Mouse (Mus musculus) liver, embryonic 15.5 days (tissue): ENCODE measurements around the gene Rasl2-9. TPM values are rescaled to one million over a fixed set of nuclear protein-coding genes. Genes with fewer than 3 reads are reported as not detected.
"Not testable (repeated sequence)": the region's sequence is repeated elsewhere in the genome, so short reads cannot be mapped to it uniquely, and the experiment has no call there.

Experiments
- ATAC-seq: fragments of 200-750 bp; cut with Nextera tagmentation; 2 replicates; pipeline ENCODE4 v1.8.0; 2017; ENCODE audit warnings: moderate number of reproducible peaks, mild to moderate bottlenecking, moderate library complexity; ENCODE audit not compliant: insufficient read depth
- H3K27ac ChIP-seq: fragments of 300-500 bp; sonication (generic); replicated peaks from 2 replicates; pipeline ENCODE4 v1.5.1; 2015; ENCODE audit warnings: mild to moderate bottlenecking, inconsistent platforms
- H3K27me3 ChIP-seq: fragments of 300-500 bp; sonication (generic); 2 replicates; pipeline ENCODE4 v1.6.1; 2015; ENCODE audit warnings: mild to moderate bottlenecking, inconsistent platforms
- H3K36me3 ChIP-seq: fragments of 300-500 bp; sonication (generic); replicated peaks from 2 replicates; pipeline ENCODE4 v1.6.1; 2015; ENCODE audit warnings: moderate library complexity, mild to moderate bottlenecking, inconsistent platforms
- H3K4me1 ChIP-seq: fragments of 300-500 bp; sonication (generic); replicated peaks from 2 replicates; pipeline ENCODE4 v1.6.1; 2015; ENCODE audit warnings: inconsistent platforms
- H3K4me2 ChIP-seq: fragments of 300-500 bp; sonication (generic); 2 replicates; pipeline ENCODE4 v1.6.1; 2015; ENCODE audit warnings: moderate library complexity, mild to moderate bottlenecking, inconsistent platforms
- H3K4me3 ChIP-seq: fragments of 300-500 bp; sonication (generic); replicated peaks from 2 replicates; pipeline ENCODE4 v1.5.1; 2015; ENCODE audit warnings: mild to moderate bottlenecking, inconsistent platforms
- H3K9ac ChIP-seq: fragments of 300-500 bp; sonication (generic); 2 replicates; pipeline ENCODE4 v1.6.1; 2015; ENCODE audit warnings: moderate library complexity, mild to moderate bottlenecking, inconsistent platforms
- H3K9me3 ChIP-seq: fragments of 300-500 bp; sonication (generic); replicated peaks from 2 replicates; pipeline ENCODE4 v1.6.1; 2016; ENCODE audit warnings: inconsistent platforms
- WGBS: fragments of 180-500 bp; shearing (Covaris S2); methylation state at CpG from one replicate; pipeline ENCODE4 v1.1.7; 2015; ENCODE audit warnings: mixed read lengths; ENCODE audit not compliant: insufficient replicate concordance; 5-methylcytosine and 5-hydroxymethylcytosine counted together
- microRNA-seq: library from miRNA; unstranded; fragments of <30 nt; microRNA quantifications from one replicate; pipeline ENCODE4, GENCODE M21; 2016
- polyA plus RNA-seq: library from polyadenylated mRNA; unstranded; fragments of >200 nt; fragmentation: Nextera tagmentation; extraction: Ambion mirVana; gene quantifications from 2 replicates; pipeline ENCODE4 v1.2.1, GENCODE M21; 2015

Rasl2-9 gene
- polyA plus RNA-seq, 1 experiment from 2014 or later: 0.18 TPM

GRCm38 (mm10) chr7:5080010-5080751 lies 45.6 kb downstream of the Rasl2-9 start, which contains the start of gene Epn1:
Epn1 (plus strand) TSS chr7:5080235.
- Histone ChIP-seq H3K4me2 (peak within 1 kb of the TSS; percentile 86), H3K27me3 (no peaks in the 10 kb centered on the region), H3K4me3 (peak within 1 kb of the TSS; percentile 95), H3K36me3 (peaks cover 70% of the 10 kb centered on the region), H3K9me3 (no peaks in the 10 kb centered on the region), H3K27ac (peak within 1 kb of the TSS; percentile 93), H3K9ac (peak within 1 kb of the TSS; percentile 98), H3K4me1 (peaks cover 78% of the 10 kb centered on the region)
- peak; percentile 86 for ATAC-seq
- under 1% methylated on average over 81 of the region's 81 CpGs for WGBS

- H3K9me3 ChIP-seq, H3K27me3 ChIP-seq, H3K9ac ChIP-seq, ATAC-seq: not testable (repeated sequence)
- WGBS: 39% methylated on average over 11 of the region's 13 CpGs
- Histone ChIP-seq H3K36me3 (peaks cover 70% of the 10 kb centered on the region), H3K4me2 (peak overlapping the region; percentile 86), H3K27ac (peak overlapping the region; percentile 93), H3K4me1 (peaks cover 78% of the 10 kb centered on the region), H3K4me3 (peak overlapping the region; percentile 95)
Measured at GRCm38 (mm10) chr7:5079365-5080009, 46.3 kb downstream of the Rasl2-9 start.

- peak overlapping the region; percentile 76 for H3K27ac ChIP-seq
- peak overlapping the region; percentile 27; the same call in 1 of the 2 replicates for H3K4me2 ChIP-seq
- ATAC-seq: no peak
- peaks cover 80% of the 10 kb centered on the region for H3K4me1 ChIP-seq
- WGBS: 45% methylated on average over 2 of the region's 2 CpGs
- no peaks in the 10 kb centered on the region for H3K9me3 ChIP-seq
- H3K36me3 ChIP-seq: peaks cover 73% of the 10 kb centered on the region
- H3K4me3 ChIP-seq: no peak overlapping the region
- no peaks in the 10 kb centered on the region for H3K27me3 ChIP-seq
- H3K9ac ChIP-seq: no peak overlapping the region
Measured at GRCm38 (mm10) chr7:5076931-5077330, 48.8 kb downstream of the Rasl2-9 start.

GRCm38 (mm10) chr7:5074984-5075383 lies 50.8 kb downstream of the Rasl2-9 start:
- Histone ChIP-seq H3K36me3 (peaks cover 92% of the 10 kb centered on the region), H3K4me3 (no peak overlapping the region), H3K9me3 (no peaks in the 10 kb centered on the region), H3K27me3 (no peaks in the 10 kb centered on the region), H3K9ac (no peak overlapping the region), H3K4me1 (peaks cover 78% of the 10 kb centered on the region), H3K27ac (peak overlapping the region; percentile 85; the same call in 1 of the 2 replicates), H3K4me2 (no peak overlapping the region)
- WGBS: 91% methylated on average over 5 of the region's 5 CpGs
- no peak for ATAC-seq

Small RNA genes lying within 50 kb of the gene (microRNA-seq; reads per million reads assigned to microRNA genes)
- gene Gm26217: not detected

Other genes with a start within 250 kb of the Rasl2-9 start
- 0.68 and 0.77 TPM in 2 replicates for gene Isoc2a, start 248.8 kb downstream of the Rasl2-9 start, polyA plus RNA-seq
- gene Gm36210, start 219.4 kb downstream of the Rasl2-9 start, polyA plus RNA-seq: not detected in 2 replicates
- 1.7 TPM in 2 replicates for gene Zfp628, start 210.7 kb downstream of the Rasl2-9 start, polyA plus RNA-seq
- 0.23 and 0.45 TPM in 2 replicates for gene Nat14, start 203.9 kb downstream of the Rasl2-9 start, polyA plus RNA-seq
- gene Ssc5d, start 200.2 kb downstream of the Rasl2-9 start, polyA plus RNA-seq: 0.15 TPM in 2 replicates
- 0.07 TPM in 1 of 2 replicates, not detected in the other for gene Sbk2, start 161.5 kb downstream of the Rasl2-9 start, polyA plus RNA-seq
- gene Sbk3, start 154.8 kb downstream of the Rasl2-9 start, polyA plus RNA-seq: not detected in 2 replicates
- gene Zfp579, start 129.8 kb downstream of the Rasl2-9 start, polyA plus RNA-seq: 3.3 and 4.6 TPM in 2 replicates
- gene Zfp524, start 111.5 kb downstream of the Rasl2-9 start, polyA plus RNA-seq: 9.3 and 10.0 TPM in 2 replicates
- 15.6 and 17.9 TPM in 2 replicates for gene Fiz1, start 111.3 kb downstream of the Rasl2-9 start, polyA plus RNA-seq
- gene Gm44973, start 110.5 kb downstream of the Rasl2-9 start, polyA plus RNA-seq: 0.53 and 1.2 TPM in 2 replicates
- gene Zfp865, start 105.6 kb downstream of the Rasl2-9 start, polyA plus RNA-seq: 1.3 and 1.5 TPM in 2 replicates
- gene Ccdc106, start 105.4 kb downstream of the Rasl2-9 start, polyA plus RNA-seq: 0.28 and 0.40 TPM in 2 replicates
- gene 4632433K11Rik, start 91.8 kb downstream of the Rasl2-9 start, polyA plus RNA-seq: not detected in 2 replicates
- 1.2 and 1.4 TPM in 2 replicates for gene Zfp784, start 87.5 kb downstream of the Rasl2-9 start, polyA plus RNA-seq
- 1.7 and 2.0 TPM in 2 replicates for gene Zfp580, start 74.4 kb downstream of the Rasl2-9 start, polyA plus RNA-seq
- 59.4 and 60.8 TPM in 2 replicates for gene U2af2, start 63.8 kb downstream of the Rasl2-9 start, polyA plus RNA-seq
- gene Epn1, start 45.7 kb downstream of the Rasl2-9 start, polyA plus RNA-seq: 49.2 and 54.5 TPM in 2 replicates
- gene Rfpl4, start 9.0 kb downstream of the Rasl2-9 start, polyA plus RNA-seq: not detected in 2 replicates
- gene Vmn1r55, start 23.7 kb upstream of the Rasl2-9 start, polyA plus RNA-seq: not detected in 2 replicates
- not detected in 2 replicates for gene Vmn1r56, start 70.8 kb upstream of the Rasl2-9 start, polyA plus RNA-seq
- gene Vmn1r57, start 92.5 kb upstream of the Rasl2-9 start, polyA plus RNA-seq: not detected in 2 replicates
- not detected in 2 replicates for gene Gm5065, start 224.6 kb upstream of the Rasl2-9 start, polyA plus RNA-seq
- not detected in 2 replicates for gene Nlrp2, start 225.1 kb upstream of the Rasl2-9 start, polyA plus RNA-seq